Mouse (Mus musculus) c-Kit-positive CD71-positive TER-119-positive erythroid progenitor cells, embryonic 14.5 days (primary cell): ENCODE measurements around the gene Pcbd2.

Experiments used
- DNase-seq: peaks from one replicate; pipeline ENCODE4 v3.0.0-alpha.2; 2013; ENCODE audit warnings: low spot score

Pcbd2 gene

GRCm38 (mm10) chr13:55733628-55734502 lies 6.7 kb downstream of the Pcbd2 start:
- no peak for DNase-seq

- DNase-seq: no peak
These were observed 10.7 kb downstream of the Pcbd2 start for GRCm38 (mm10) chr13:55737885-55738284.

- no peak for DNase-seq
These were observed 15.1 kb downstream of the Pcbd2 start for GRCm38 (mm10) chr13:55742306-55742705.

GRCm38 (mm10) chr13:55754380-55754779 lies 27.2 kb downstream of the Pcbd2 start:
- no peak for DNase-seq

- no peak for DNase-seq
These were observed 29.6 kb downstream of the Pcbd2 start for GRCm38 (mm10) chr13:55756789-55757188.

- no peak for DNase-seq
These were observed 30.5 kb downstream of the Pcbd2 start for GRCm38 (mm10) chr13:55757645-55758044.

- no peak for DNase-seq
These were observed 33.4 kb downstream of the Pcbd2 start for GRCm38 (mm10) chr13:55760576-55760975.

GRCm38 (mm10) chr13:55761486-55761885 lies 34.3 kb downstream of the Pcbd2 start:
- DNase-seq: no peak

GRCm38 (mm10) chr13:55774352-55774751 lies 47.2 kb downstream of the Pcbd2 start:
- DNase-seq: no peak

GRCm38 (mm10) chr13:55775056-55775455 lies 47.9 kb downstream of the Pcbd2 start:
- no peak for DNase-seq

GRCm38 (mm10) chr13:55784268-55784667 lies 57.1 kb downstream of the Pcbd2 start, which contains the start of gene Catsper3:
Catsper3 (plus strand) TSS chr13:55784568.
- no peak for DNase-seq

GRCm38 (mm10) chr13:55786120-55786519 lies 59.0 kb downstream of the Pcbd2 start:
- no peak for DNase-seq

GRCm38 (mm10) chr13:55801246-55801645 lies 74.1 kb downstream of the Pcbd2 start:
- no peak for DNase-seq

GRCm38 (mm10) chr13:55803973-55804372 lies 76.8 kb downstream of the Pcbd2 start:
- DNase-seq: no peak

GRCm38 (mm10) chr13:55809041-55809623 lies 82.0 kb downstream of the Pcbd2 start:
- DNase-seq: no peak

- DNase-seq: no peak
These were observed 82.5 kb downstream of the Pcbd2 start for GRCm38 (mm10) chr13:55809707-55810106.

- DNase-seq: no peak
These were observed 83.8 kb downstream of the Pcbd2 start for GRCm38 (mm10) chr13:55810947-55811346.

- no peak for DNase-seq
These were observed 86.4 kb downstream of the Pcbd2 start for GRCm38 (mm10) chr13:55813490-55814016.

GRCm38 (mm10) chr13:55814834-55815233 lies 87.7 kb downstream of the Pcbd2 start:
- no peak for DNase-seq

GRCm38 (mm10) chr13:55822499-55822898 lies 95.3 kb downstream of the Pcbd2 start:
- DNase-seq: no peak

GRCm38 (mm10) chr13:55824151-55824945 lies 97.2 kb downstream of the Pcbd2 start:
- no peak for DNase-seq

GRCm38 (mm10) chr13:55825245-55825681 lies 98.1 kb downstream of the Pcbd2 start:
- DNase-seq: no peak
